Mouse (Mus musculus): Measurements from ENCODE around the gene Srsf4. TPM values are rescaled to one million over a fixed set of nuclear protein-coding genes. Genes with fewer than 3 reads are reported as not detected.

Gene Srsf4
- 119 and 123 TPM in 2 replicates for polyA plus RNA-seq (2015; fragmentation: Nextera tagmentation; extraction: Ambion mirVana)

DNA sequence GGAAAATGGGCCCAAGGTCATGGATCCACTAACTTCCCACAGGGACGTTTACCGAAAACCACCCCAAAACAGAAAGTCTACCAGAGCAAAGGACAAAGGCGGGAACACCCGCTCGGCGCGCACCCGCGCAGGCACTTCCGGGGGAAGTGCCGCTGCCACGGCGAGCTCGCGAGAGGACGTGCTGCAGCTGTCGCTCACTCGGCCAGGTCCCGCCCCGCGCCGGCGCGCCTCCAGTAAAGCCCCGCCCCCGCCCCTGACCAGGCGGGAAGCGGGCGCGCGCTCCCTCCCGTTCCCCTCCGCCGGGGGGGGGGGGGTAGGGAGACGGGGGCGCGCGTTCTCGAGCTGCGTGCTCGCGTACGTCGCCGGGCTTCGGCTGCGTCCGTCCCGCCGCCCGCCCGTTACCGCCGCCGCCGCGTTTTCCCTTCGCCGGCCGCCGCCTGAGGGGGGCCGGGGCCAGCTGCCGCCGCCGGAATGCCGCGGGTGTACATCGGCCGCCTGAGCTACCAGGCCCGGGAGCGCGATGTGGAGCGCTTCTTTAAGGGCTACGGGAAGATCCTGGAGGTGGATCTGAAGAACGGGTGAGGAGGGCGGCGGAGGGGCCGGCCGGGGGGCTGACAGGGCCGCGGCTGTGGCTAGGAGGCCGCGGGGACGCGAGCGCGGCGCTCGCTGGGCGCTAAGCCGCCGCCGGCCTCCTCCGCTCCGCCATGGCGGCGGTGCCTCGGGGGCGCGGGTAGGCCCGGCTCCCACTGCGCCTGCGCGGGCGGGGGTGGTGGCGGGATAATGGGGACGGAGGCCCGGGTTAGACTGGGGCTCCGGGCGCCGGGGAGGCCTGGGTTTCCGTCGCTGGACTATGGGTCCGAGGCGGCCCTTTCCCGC is at the start of gene Srsf4:
TSS of gene Srsf4 (plus strand) at position 325 of the 876 bp plus-strand sequence.
- DNase-seq (ENCODE audit: low spot score), result peak; percentile 98

DNA sequence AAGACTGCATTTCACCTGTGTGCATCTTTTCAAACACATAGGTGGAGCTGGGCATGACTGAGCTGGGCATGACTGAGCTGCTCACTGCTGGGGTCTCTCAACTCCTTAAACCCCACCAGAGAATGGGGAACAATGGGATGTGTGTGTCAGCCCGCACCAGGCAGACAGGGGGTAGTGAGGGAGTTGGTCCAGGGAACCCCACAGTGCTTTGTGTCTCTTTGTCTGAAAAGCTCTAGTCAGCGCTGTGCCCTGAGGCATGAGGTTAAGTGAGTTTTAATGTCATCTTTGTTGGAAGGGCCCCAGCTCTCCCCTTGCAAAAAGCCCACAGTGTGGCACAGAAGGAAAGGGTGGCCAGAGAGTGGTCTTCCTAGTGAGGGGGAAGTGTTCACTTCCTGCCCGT is 48.5 kb upstream of the Srsf4 start:
- no peak for DNase-seq (ENCODE audit: low spot score)

DNA sequence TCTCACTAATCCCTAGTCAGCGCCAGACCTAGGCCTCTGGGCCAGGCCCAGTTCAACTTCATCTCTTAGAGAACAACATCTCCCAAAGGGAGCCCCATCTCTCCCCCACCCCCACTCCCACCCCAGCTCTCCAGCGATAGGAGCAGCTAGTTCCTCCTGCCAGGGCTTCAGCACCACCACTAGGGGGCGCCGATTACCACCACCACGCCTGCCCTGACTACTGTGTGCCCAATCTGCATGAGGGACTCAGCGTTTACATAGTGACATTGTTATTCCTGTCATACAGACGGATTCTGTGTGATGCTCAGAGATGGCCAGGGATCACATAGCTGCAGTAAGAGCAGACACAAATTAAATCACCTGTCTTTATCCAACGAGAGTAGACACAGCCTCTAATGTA is 47.6 kb upstream of the Srsf4 start:
- DNase-seq (ENCODE audit: low spot score), result peak; percentile 51

DNA sequence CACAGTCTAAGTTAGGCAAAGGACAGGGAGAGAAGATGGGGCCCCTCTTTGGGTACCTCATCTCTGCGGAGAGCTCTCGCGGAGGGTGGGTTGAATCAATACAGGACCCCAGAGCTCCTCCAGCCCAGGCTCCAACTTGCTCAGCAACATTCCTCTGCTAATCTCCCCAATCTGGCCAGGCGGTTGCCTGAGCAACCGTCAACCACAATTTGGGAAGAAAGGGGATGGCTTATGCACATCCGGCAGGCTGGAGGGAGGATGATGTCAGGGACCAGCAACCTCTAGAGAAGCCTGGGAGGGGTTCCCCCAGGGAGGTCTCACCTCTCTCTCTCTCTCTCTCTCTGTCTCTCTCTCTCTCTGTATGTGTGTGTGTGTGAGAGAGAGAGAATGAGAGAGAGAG is 46.5 kb upstream of the Srsf4 start:
- no peak for DNase-seq (ENCODE audit: low spot score)

DNA sequence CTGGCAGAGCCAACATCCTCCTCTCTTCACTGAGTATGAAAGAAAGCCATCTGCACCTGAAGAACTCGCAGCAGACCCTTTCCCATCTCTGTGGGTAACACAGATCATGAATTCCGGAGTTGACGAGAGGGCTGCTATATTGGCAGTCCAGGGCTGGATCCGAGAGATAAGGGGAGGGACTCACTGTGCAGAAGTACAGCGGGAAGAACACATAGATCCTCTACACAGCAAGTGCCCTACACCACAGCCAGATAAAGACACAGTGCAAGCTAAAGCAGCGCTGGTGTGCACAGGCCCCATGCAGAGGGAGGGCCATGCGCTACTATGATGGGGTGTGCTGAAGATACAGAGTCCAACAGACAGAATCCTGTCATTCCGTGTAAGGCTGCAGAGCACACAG is 44.3 kb upstream of the Srsf4 start:
- no peak for DNase-seq (ENCODE audit: low spot score)

DNA sequence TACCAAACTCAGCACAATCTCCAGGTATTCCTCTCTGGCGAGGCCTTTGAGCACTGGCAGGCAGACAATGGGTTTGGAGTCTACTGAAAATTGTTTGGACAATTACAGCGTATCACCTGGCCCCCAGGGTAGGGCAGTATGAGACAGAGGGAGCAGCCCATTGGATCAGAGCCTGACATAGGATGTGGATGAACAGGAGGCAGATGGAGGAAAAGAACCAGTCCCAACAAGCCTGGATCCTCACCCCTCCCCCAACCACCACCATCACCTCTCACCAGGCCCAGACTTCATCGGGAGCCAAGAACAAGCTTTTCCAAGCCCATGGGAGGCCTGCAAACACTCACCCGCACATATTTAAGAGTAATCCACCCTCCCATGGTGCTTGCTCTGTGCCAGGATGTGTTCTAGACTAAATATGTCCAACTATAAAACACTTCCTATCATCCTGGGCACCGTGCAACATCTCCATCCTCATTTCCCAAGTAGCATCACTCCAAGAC is 41.8 kb upstream of the Srsf4 start:
- no peak for DNase-seq (ENCODE audit: low spot score)

DNA sequence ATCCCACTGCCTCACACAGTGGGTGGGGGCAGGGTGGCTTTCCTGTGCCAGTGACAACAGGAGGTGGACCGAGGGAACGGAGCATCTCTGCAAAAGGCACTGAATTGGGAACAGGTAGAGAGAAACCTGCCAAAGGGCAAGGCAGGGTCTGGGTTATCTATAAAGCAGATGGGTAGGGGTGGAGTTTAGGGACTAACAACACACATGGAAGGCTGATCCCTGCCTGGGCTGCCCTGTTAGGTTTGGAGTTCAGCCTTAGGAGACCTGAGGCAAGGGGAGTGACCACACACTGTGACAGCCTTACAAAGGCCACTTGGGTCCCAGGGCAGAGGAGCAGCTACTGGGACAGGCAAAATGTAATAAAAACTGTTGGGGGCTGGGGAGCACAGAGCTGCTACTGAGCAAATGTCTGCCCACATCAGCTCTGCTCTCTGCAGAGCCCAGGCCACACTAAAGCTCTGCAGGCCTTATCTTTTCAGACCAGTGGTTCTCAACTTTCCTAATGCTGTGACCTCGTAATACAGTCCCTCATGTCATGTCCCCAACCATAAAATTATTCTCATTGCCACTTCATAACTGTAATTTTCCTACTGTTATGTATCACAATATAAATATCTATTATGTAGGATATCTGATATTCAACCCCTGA is 40.5 kb upstream of the Srsf4 start:
- DNase-seq (ENCODE audit: low spot score), result no peak

DNA sequence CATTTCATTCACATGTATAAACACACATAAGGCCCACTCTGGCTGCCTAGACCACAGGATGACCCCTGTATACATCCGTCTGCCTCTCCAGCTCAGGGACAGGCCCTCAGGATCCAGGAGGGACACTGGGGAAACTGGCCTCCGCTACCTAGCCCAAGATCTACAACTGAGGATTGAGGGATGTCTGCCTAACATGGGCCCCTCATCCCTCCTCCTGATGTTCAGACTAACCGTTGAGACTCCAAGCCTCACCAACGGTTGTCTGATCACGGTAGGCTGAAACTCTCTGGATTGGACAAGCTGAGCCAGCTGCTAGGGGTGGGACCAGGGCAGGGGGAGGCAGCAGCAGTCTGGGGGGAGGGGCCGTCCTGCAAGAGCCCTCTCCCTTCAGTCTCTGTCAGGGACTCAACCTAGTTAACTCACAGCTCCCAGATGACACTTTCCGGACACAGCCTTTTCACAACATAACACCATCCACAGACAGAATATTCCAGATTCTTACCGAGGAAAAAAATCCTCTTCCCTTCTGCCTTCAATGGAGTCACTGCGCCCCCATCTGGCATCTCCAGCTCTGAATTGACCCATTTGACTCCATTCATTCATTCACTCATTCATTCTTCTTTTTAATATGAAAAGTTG is 39.3 kb upstream of the Srsf4 start:
- DNase-seq (ENCODE audit: low spot score), result no peak

DNA sequence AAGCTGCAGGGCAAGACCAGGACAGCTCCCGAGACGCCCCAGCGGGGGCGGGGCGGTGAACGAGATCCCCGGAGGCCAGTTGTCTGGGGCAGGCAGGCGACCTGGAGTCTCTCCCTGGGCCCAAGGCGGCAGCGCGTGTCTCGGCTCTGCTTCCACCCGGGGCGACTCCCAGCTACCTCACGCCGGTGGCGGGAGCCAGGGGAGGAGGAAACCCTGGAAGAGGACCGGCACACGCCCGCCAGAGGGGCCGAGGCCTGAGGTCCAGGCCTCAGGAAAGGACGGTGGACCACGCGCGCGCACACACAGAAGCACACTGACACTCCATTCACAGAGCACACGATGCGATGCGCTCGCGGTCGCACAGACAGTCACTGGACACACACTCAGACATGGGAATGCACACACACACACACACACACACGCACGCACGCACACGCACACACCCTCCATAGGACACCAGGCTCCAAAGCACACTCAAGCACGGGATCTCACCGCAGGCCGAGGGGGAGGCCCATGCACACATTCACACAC is 37.0 kb upstream of the Srsf4 start:
- no peak for DNase-seq (ENCODE audit: low spot score)

DNA sequence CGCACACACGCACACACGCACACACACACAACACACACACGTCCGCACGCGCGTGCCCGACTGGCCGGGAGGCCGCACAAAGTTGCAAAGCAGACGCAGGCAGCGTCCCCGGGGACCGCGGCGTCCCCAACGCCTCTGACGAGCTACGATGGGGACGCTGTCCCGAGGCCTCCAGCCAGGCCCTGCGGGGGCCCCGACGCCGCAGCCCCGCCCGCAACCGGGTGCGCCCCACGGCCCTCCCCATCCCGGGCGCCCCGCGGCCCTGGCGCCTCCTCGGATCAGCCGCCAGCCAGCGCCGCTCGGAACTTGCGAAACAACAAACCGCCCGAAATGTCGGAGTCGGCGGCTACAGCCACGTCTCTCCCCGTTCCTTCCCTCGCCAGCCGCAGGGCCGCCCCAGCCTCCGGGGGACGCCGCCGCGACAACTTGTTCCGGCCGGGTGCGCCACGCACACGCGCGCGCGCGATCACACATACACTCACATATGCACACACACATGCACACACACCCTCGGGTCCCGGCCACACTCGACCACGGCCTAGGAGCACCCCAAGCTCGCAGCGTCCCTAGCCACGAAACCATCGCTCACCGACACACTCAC is 36.4 kb upstream of the Srsf4 start:
- peak; percentile 17 for DNase-seq (ENCODE audit: low spot score)

DNA sequence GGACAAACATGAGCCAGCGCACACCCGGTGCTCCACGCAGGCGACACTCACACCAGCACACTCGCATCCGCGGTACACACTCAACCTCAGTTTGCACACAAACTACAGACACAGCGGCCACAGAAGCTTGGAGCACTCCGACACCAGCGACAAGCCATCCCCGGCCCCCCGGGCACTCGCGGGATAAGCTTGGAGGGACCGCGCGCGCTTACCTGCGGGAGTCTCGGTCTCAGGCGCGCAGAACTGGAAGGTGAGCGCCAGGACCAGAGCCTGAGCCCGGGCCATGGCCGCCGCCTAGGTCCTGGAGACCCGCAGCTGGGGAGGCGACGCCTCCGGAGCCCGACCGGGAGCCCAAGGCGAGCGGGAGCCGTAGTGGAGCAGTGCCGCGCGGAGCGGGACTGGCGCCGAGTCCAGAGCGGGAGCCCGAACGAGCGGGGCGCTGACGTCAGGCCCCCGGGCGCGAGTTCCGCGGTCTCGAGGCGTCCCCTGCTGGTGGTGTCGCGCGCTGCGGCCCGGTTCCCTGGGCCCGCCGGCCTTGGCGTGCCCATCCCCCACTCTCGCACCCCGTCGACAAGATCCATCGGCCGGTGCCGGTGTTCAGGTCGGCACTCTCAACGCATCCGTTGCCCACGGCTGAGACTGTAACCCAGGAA is 35.4 kb upstream of the Srsf4 start, which contains the start of gene Ptpru:
TSS of gene Ptpru (minus strand) at position 417 of the 653 bp plus-strand sequence.
- DNase-seq (ENCODE audit: low spot score), result peak; percentile 77

DNA sequence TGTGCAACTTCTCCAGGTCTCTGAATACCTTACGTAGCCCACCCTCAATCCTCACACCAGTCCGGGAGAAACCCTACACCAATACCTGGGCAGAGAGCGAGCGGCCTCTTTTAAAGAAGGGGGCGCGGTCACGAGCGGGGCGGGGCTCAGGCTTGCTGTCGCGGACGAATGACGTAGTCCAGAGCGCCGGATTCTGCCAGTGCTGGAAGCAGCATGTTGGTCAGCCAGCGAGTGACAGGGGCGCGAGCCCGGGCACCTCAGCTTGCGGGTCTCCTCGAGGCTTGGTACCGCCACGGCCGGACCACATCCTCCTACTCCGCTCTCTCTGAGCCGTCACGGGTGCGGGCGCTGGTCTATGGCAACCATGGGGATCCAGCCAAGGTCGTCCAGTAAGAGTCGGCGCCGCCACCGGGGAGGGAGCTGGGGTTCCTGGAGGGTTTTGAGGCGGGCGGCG is 30.1 kb upstream of the Srsf4 start, which contains the start of gene Mecr:
TSS of gene Mecr (plus strand) at position 181 of the 454 bp plus-strand sequence.
- DNase-seq (ENCODE audit: low spot score), result peak; percentile 89

DNA sequence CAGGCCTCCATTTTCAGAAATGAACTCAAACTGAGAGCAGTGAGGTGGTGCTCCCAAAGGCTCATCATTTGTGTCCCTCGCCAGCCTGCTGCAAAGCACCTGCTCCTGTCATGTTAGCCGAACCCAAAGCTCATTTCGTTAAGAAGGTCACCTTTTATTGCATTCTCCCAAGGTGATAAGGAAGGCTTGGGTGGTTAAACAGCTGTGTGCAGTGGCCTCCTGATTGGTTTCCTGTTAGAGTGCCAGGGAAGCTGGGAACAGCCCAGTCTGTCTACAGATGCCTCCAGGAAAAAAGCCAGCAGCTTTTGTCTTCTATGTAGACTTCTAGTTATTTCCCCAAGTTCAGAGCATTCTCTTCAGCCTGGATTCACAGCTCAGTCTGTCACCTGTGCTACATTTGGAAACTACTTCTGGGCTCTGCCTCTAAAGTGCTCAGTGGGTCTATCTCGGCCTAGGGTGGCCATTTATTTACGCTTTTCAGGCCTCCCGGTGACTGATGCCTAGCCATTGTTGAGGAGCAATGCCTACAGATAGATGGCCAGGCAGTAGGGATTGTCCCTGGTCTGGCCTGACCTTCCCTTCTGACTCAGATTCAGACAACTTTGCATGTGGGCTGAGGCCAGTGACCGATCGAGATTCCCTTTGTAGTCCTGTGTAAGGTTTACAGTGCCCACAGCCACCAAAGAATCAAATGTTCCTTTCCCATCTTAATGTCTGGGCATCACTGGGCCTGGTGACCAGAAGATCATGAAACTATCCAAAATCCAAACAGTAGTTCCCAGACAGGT is 27.2 kb upstream of the Srsf4 start:
- no peak for DNase-seq (ENCODE audit: low spot score)

DNA sequence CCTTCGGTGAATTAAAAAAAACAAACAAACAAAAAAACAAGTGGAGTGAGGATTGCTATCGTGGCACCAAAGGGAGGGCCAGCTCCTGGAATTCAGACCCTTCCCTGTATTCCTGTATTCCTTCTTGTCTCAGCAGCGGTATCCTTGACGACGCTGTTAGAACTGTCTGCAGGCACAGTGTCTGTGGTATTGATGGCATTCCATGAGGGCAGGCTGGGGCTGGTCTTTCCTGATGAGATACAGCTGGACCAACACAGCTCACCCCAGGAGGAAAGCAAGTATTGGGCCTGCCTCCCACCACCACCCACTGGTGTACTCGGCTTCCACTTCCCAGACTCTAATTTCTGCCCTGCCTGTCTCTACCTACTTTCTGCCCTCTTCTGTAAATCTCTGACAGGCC is 25.3 kb upstream of the Srsf4 start:
- no peak for DNase-seq (ENCODE audit: low spot score)

DNA sequence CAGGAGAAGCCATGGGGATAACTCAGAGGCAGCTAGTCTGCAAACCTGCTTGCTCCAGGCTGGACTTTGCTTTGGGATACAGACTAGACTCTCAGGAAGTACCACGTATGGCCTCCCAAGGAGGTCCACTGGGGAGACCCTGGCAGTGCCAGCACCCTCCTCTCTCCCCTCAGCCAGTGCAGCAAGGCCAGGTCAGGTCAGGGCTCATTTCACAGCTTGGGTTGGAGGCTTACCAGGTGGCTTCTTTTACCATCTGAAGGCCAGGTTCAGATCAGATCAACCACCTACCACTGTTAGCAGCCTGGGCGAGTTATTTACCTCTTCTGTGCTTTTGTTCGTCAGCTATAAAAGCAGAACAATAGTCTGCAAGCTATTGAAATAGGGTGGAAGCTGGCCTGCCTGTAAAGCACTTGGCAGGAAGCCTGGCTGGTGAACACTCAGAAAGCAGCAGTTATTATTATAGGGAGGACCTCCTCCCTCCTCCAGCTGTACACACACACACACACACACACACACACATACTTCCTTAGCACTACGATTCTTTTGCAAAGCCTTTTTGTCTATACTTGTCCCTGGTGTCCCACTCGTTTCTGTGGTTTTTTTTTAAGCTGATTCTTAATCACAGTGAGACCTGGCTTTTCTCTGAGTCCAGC is 23.3 kb upstream of the Srsf4 start:
- DNase-seq (ENCODE audit: low spot score), result no peak

DNA sequence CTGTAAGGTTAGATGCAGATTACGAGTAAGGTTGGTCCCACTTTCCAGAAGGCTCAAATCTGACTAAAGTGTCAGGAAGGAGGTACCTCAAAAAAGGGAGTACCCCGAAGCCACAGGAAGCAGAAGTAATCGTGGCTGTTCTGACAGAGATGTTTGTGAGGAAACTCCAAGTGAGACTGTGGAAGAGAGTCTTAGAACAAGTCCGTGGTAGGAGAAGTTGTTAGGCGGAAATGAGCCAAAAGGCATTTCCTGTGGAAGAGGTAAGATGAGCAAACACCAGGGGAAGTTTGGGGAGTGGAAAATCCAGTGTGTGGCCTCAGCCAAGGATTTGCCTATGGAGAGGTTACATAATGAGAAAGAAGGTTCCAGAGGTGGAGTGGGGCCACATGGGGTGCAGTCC is 18.5 kb upstream of the Srsf4 start:
- DNase-seq (ENCODE audit: low spot score), result no peak

DNA sequence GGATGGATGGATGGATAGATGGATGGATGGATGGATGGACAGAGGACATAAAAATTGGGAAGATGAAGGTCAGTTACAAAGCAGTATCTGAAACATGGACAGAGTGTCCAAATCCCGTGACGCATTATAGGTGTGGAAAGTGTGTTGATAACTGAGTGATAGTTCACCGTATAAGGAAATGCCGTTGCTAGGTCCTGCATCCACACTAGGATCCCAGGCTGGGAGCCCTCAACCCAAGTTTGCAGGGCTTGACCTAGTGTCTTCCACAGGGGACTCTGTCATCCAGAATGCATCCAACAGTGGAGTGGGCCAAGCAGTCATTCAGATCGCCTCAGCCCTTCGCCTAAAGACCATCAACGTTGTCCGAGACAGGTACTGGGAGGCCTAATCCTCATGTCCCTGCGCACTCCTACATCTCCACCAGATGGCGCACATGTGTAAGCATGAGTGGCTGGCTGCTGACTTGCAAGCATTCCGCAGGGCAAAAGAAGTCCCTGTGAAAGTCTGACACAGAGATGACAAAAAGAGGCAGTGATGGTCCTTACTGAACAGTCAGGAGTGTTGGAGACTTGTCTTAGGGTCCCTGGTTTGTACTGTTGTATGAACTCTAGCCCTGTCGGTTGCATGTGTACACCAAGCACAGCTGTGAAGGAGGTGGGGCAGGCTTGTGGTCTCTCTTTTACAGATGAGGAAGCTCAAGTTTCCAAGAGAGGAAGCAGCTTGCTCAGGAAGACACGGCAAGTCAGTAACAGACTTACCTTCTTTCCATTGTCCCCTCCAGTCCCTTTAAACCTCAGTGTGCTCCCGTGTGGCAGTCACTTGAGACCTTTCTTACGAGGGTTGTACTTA is 12.7 kb upstream of the Srsf4 start:
- peak; percentile 83 for DNase-seq (ENCODE audit: low spot score)

DNA sequence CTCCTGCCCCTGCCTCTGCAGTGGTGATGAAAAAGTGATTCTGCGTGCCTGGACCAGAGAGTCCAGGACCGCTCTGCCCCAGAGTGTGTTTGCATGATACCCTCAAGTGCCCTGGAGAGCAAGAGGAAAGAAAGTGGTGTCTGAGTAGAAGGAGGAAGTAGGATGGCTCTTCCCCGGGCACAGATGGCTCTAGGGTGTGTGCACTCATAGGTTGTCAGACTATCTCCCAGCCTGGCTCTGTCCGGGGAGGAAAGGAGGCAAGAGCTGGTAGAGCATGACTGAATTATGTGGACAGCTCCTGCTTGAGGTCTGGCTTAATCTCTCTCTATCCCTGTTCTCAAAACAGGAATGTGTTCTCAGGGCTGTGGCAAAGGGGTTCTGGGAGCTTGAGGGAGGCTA is 12.1 kb upstream of the Srsf4 start:
- peak; percentile 14 for DNase-seq (ENCODE audit: low spot score)
